Mouse (Mus musculus) CH12.LX (cell line): ENCODE data around the gene Prkd3. TPM values are rescaled to one million over a fixed set of nuclear protein-coding genes. Genes with fewer than 3 reads are reported as not detected.

Source experiments
- DNase-seq: peaks from one replicate; pipeline ENCODE4 v3.0.0-alpha.2; 2013; ENCODE audit errors: extremely low read depth
- H3K27ac ChIP-seq: 2 replicates; pipeline ENCODE4 v1.5.1; 2012; ENCODE audit warnings: low read depth, mild to moderate bottlenecking, control low read depth, moderate library complexity; ENCODE audit not compliant: insufficient read depth
- H3K27me3 ChIP-seq: replicated peaks from 2 replicates; pipeline ENCODE3; 2012; ENCODE audit warnings: inconsistent platforms
- H3K36me3 ChIP-seq, 2 experiments: replicated peaks in 1 of 2; 2 replicates each; pipeline versions ENCODE3 to v1.6.1; 2012; ENCODE audit warnings: inconsistent platforms in 1 of 2, low read length in 1 of 2, mild to moderate bottlenecking in 1 of 2, mixed read lengths in 1 of 2, moderate library complexity in 1 of 2; ENCODE audit not compliant: control insufficient read depth in 1 of 2, insufficient read depth in 1 of 2
- H3K4me1 ChIP-seq, 2 experiments: 2 replicates each; pipeline ENCODE4 v1.6.1; 2012; ENCODE audit warnings: inconsistent platforms in 1 of 2, moderate library complexity in 1 of 2; ENCODE audit not compliant: insufficient read depth in 2 of 2, control insufficient read depth in 1 of 2
- H3K4me2 ChIP-seq: 2 replicates; pipeline ENCODE4 v1.6.1; 2012; ENCODE audit warnings: low read depth, mild to moderate bottlenecking, control low read depth; ENCODE audit not compliant: poor library complexity, insufficient read depth, severe bottlenecking
- H3K4me3 ChIP-seq, 3 experiments: fragments of 150-350 bp in 1 of 3; sonication (generic) in 1 of 3; replicated peaks in 1 of 3; 2 replicates each; pipeline versions ENCODE3 to v1.5.1; 2011 to 2012; ENCODE audit warnings: low read depth in 2 of 3, low read length in 2 of 3, mild to moderate bottlenecking in 2 of 3, moderate library complexity in 2 of 3, control low read depth in 1 of 3, improper control_type of control experiment in 1 of 3, inconsistent platforms in 1 of 3, mixed read lengths in 1 of 3; ENCODE audit not compliant: poor library complexity in 1 of 3
- H3K79me2 ChIP-seq: replicated peaks from 2 replicates; pipeline ENCODE4 v1.6.1; 2012; ENCODE audit warnings: mild to moderate bottlenecking, moderate library complexity; ENCODE audit not compliant: control insufficient read depth, poor library complexity, insufficient read depth, severe bottlenecking; ENCODE audit errors: extremely low read depth
- H3K9ac ChIP-seq: 2 replicates; pipeline ENCODE4 v1.6.1; 2012; ENCODE audit warnings: low read depth, mild to moderate bottlenecking, control low read depth, moderate library complexity; ENCODE audit not compliant: insufficient read depth
- H3K9me3 ChIP-seq: replicated peaks from 2 replicates; pipeline ENCODE3; 2012; ENCODE audit warnings: low read length, inconsistent platforms, mixed read lengths
- CHD1 ChIP-seq: IDR thresholded peaks from 2 replicates; pipeline ENCODE4 v1.6.1; 2012; ENCODE audit warnings: low read depth, low read length, improper control_type of control experiment, inconsistent platforms
- CHD2 ChIP-seq: IDR thresholded peaks from 2 replicates; pipeline ENCODE4 v1.6.1; 2011; ENCODE audit warnings: low read length, improper control_type of control experiment
- E2F4 ChIP-seq: IDR thresholded peaks from 2 replicates; pipeline ENCODE4 v1.6.1; 2011; ENCODE audit warnings: low read depth, low read length, improper control_type of control experiment; ENCODE audit not compliant: insufficient replicate concordance
- GABPA ChIP-seq: IDR thresholded peaks from 2 replicates; pipeline ENCODE4 v1.6.1; 2012; ENCODE audit warnings: low read depth, low read length, improper control_type of control experiment, inconsistent platforms; ENCODE audit not compliant: insufficient replicate concordance
- IRF4 ChIP-seq: IDR thresholded peaks from 2 replicates; pipeline ENCODE4 v1.6.1; 2014; ENCODE audit warnings: low read depth, mild to moderate bottlenecking, inconsistent platforms, low read length, improper control_type of control experiment
- MAFK ChIP-seq: IDR thresholded peaks from 2 replicates; pipeline ENCODE4 v1.6.1; 2011; ENCODE audit warnings: low read length, improper control_type of control experiment; ENCODE audit not compliant: insufficient replicate concordance
- MAZ ChIP-seq: IDR thresholded peaks from 2 replicates; pipeline ENCODE4 v1.6.1; 2012; ENCODE audit warnings: low read depth, mild to moderate bottlenecking, inconsistent platforms, low read length, improper control_type of control experiment, moderate library complexity
- MEF2A ChIP-seq: IDR thresholded peaks from 2 replicates; pipeline ENCODE4 v1.6.1; 2014; ENCODE audit warnings: low read depth, mild to moderate bottlenecking, inconsistent platforms, low read length, improper control_type of control experiment, borderline replicate concordance
- MYC ChIP-seq: IDR thresholded peaks from 2 replicates; pipeline ENCODE4 v1.6.1; 2011; ENCODE audit warnings: low read depth, mild to moderate bottlenecking, improper control_type of control experiment, low read length
- POLR2A ChIP-seq: IDR thresholded peaks from 2 replicates; pipeline ENCODE4 v1.6.1; 2011; ENCODE audit warnings: low read depth, mild to moderate bottlenecking, improper control_type of control experiment, low read length
- POLR2AphosphoS2 ChIP-seq: IDR thresholded peaks from 2 replicates; pipeline ENCODE4 v1.6.1; 2011; ENCODE audit warnings: low read depth, low read length, improper control_type of control experiment
- TBP ChIP-seq: conservative IDR thresholded peaks from 2 replicates; pipeline ENCODE4 v1.6.1; 2011; ENCODE audit warnings: low read depth, low read length, improper control_type of control experiment
- TCF12 ChIP-seq: IDR thresholded peaks from 2 replicates; pipeline ENCODE4 v1.6.1; 2014; ENCODE audit warnings: low read depth, mild to moderate bottlenecking, inconsistent platforms, low read length, improper control_type of control experiment
- UBTF ChIP-seq: IDR thresholded peaks from 2 replicates; pipeline ENCODE4 v1.6.1; 2012; ENCODE audit warnings: low read depth, mild to moderate bottlenecking, inconsistent platforms, low read length, improper control_type of control experiment, moderate library complexity
- dilution Hi-C: fragments of 300-500 bp; cut with MboI; formaldehyde crosslinking; loops from 2 replicates; pipeline ENCODE4 v1.14.3; 2020; ENCODE audit warnings: low sequenced_read_pairs; ENCODE audit not compliant: extremely low pct_unique_long_range_greater_than_20kb, extremely low pct_ligation_motif_present
- in situ Hi-C: fragments of 300-500 bp; cut with MboI; formaldehyde crosslinking; loops from 3 replicates; pipeline ENCODE4 v1.14.3; 2019; ENCODE audit warnings: low sequenced_read_pairs, low pct_ligation_motif_present, low pct_unique_long_range_greater_than_20kb, mixed read lengths
- polyA plus RNA-seq: library from polyadenylated mRNA; unstranded; fragments of >175 nt; gene quantifications from 2 replicates; pipeline ENCODE4 v1.2.1, GENCODE M21; 2012; ENCODE audit warnings: low read depth; ENCODE audit not compliant: insufficient read length
- total RNA-seq, 2 experiments: library from RNA; depleted of rRNA; stranded (reverse); fragments of 300-350 nt in 1 of 2; fragments of >200 nt in 1 of 2; gene quantifications; 2 replicates each; pipeline ENCODE4 v1.2.3; 2012 to 2014

The Prkd3 gene
- total and polyA plus RNA-seq, 3 experiments: not detected

- DNase-seq: no peak
- H3K9ac ChIP-seq: no peak overlapping the region
- dilution Hi-C loops (no loop called here), in situ Hi-C loops (no loop called here)
- TF ChIP-seq GABPA (no peak), MAFK (no peak), POLR2AphosphoS2 (no peak), UBTF (no peak), TCF12 (no peak), TBP (no peak), MYC (no peak), MEF2A (no peak), IRF4 (no peak), POLR2A (no peak)
- H3K79me2 ChIP-seq: no peaks in the 10 kb centered on the region
- H3K27me3 ChIP-seq: no peaks in the 10 kb centered on the region
- H3K4me1 ChIP-seq: peaks cover 0 to 4% of the 10 kb centered on the region in 2 experiments; a peak in 1 of 4 replicates
- no peak overlapping the region for H3K4me3 ChIP-seq
- H3K4me2 ChIP-seq: no peak overlapping the region
- no peaks in the 10 kb centered on the region for H3K36me3 ChIP-seq
- no peaks in the 10 kb centered on the region for H3K9me3 ChIP-seq
- no peak overlapping the region for H3K27ac ChIP-seq
Measured at GRCm38 (mm10) chr17:78998130-78998529, 22.5 kb downstream of the Prkd3 start.

GRCm38 (mm10) chr17:78994931-78995820 is 25.4 kb downstream of the Prkd3 start:
- H3K9ac ChIP-seq: no peak overlapping the region
- no peaks in the 10 kb centered on the region for H3K36me3 ChIP-seq
- DNase-seq: no peak
- no peak overlapping the region for H3K4me2 ChIP-seq
- H3K4me1 ChIP-seq: peaks cover 0 to 4% of the 10 kb centered on the region in 2 experiments; a peak in 1 of 4 replicates
- H3K79me2 ChIP-seq: no peaks in the 10 kb centered on the region
- dilution Hi-C loops: no loop called here
- H3K4me3 ChIP-seq: no peak overlapping the region
- in situ Hi-C loops: no loop called here
- H3K9me3 ChIP-seq: no peaks in the 10 kb centered on the region
- TF ChIP-seq CHD2 (no peak), E2F4 (no peak), CHD1 (no peak), MAZ (no peak), TBP (no peak), GABPA (no peak)
- no peaks in the 10 kb centered on the region for H3K27me3 ChIP-seq
- H3K27ac ChIP-seq: no peak overlapping the region
